Mouse (Mus musculus) bone marrow macrophage, adult 2 months (primary cell): ENCODE measurements around the gene Vwa7. TPM values are rescaled to one million over a fixed set of nuclear protein-coding genes. Genes with fewer than 3 reads are reported as not detected.

Experiments used
- H3K27ac ChIP-seq: 2 replicates; pipeline ENCODE4 v1.5.1; 2012; ENCODE audit warnings: low read depth, low read length; ENCODE audit not compliant: insufficient read depth
- H3K4me1 ChIP-seq: 2 replicates; pipeline ENCODE4 v1.6.1; 2012; ENCODE audit warnings: low read length; ENCODE audit not compliant: control insufficient read depth, insufficient read depth
- H3K4me3 ChIP-seq: 2 replicates; pipeline ENCODE4 v1.5.1; 2012; ENCODE audit warnings: mild to moderate bottlenecking, low read length, moderate library complexity; ENCODE audit not compliant: insufficient read depth
- CTCF ChIP-seq: IDR thresholded peaks from 2 replicates; pipeline ENCODE4 v1.5.1; 2012; ENCODE audit warnings: low read depth, mild to moderate bottlenecking, low read length, moderate library complexity
- POLR2A ChIP-seq: IDR thresholded peaks from 2 replicates; pipeline ENCODE4 v1.6.1; 2012; ENCODE audit warnings: mild to moderate bottlenecking, low read depth, low read length, borderline replicate concordance
- polyA plus RNA-seq: library from polyadenylated mRNA; stranded (reverse); fragments of >200 nt; gene quantifications from 2 replicates; pipeline ENCODE4 v1.2.4, GENCODE M21; 2012; ENCODE audit not compliant: missing spikeins, insufficient read depth, insufficient read length

The Vwa7 gene
- polyA plus RNA-seq, 1 experiment: 0.34 TPM

DNA sequence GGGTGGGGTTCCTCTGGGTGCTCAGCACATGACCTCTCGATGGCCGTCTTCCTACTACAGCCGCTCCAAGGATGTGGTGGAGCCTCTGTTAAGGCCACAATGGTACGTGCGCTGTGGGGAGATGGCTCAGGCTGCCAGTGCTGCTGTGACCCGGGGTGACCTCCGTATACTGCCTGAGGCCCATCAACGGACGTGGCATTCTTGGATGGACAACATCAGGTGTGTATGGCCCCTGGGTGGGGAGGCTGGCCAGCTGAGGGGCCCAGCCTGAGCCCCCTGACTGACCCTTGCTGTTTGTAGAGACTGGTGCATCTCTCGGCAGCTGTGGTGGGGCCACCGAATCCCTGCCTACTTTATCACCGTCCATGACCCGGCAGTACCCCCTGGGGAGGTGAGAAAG is 3.9 kb upstream of the Vwa7 start:
- no peaks in the 10 kb centered on the region for H3K4me1 ChIP-seq
- no peak overlapping the region for H3K27ac ChIP-seq
- H3K4me3 ChIP-seq: no peak overlapping the region
- no peak for TF ChIP-seq POLR2A
- TF ChIP-seq CTCF: no peak

DNA sequence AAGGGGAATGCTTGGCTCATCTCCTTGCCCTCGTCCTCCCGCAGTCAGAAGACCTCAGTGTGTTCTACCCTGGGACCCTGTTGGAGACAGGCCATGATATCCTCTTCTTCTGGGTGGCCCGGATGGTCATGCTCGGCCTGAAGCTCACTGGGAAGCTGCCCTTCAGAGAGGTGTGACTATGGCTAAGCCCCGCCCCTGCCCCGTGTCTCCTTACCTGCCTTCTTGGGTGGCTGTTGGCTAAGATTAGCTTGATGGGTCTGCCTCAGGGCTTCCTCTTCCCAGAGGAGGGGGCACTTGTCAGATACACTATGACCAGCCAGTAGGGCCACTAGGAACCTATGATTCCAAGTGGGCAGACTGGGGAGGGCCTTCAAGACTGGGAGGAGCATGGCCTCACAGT is 3.2 kb upstream of the Vwa7 start:
- H3K27ac ChIP-seq: no peak overlapping the region
- no peak overlapping the region for H3K4me3 ChIP-seq
- TF ChIP-seq POLR2A: no peak
- TF ChIP-seq CTCF: no peak
- no peaks in the 10 kb centered on the region for H3K4me1 ChIP-seq

DNA sequence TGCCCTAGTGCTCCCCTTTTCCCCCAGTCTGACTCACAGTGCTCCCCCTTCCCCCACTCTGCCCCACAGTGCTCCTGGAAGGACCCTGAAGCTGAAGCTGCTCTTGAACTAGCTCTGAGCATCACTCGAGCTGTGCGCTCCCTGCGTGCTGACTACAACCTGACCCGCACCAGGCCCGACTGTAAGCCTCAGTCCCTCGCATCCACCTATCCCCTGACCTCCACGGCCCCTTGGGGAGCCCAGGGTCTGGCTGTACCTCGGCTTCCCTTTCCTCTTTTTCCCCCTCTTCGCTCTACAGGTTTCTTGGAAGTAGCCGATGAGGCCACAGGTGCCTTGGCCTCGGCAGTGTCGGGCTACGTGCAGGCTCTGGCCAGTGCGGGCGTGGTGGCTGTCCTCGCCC is 1.1 kb upstream of the Vwa7 start:
- Histone ChIP-seq H3K27ac (no peak overlapping the region), H3K4me1 (no peaks in the 10 kb centered on the region), H3K4me3 (no peak overlapping the region)
- TF ChIP-seq POLR2A (no peak), CTCF (no peak)

DNA sequence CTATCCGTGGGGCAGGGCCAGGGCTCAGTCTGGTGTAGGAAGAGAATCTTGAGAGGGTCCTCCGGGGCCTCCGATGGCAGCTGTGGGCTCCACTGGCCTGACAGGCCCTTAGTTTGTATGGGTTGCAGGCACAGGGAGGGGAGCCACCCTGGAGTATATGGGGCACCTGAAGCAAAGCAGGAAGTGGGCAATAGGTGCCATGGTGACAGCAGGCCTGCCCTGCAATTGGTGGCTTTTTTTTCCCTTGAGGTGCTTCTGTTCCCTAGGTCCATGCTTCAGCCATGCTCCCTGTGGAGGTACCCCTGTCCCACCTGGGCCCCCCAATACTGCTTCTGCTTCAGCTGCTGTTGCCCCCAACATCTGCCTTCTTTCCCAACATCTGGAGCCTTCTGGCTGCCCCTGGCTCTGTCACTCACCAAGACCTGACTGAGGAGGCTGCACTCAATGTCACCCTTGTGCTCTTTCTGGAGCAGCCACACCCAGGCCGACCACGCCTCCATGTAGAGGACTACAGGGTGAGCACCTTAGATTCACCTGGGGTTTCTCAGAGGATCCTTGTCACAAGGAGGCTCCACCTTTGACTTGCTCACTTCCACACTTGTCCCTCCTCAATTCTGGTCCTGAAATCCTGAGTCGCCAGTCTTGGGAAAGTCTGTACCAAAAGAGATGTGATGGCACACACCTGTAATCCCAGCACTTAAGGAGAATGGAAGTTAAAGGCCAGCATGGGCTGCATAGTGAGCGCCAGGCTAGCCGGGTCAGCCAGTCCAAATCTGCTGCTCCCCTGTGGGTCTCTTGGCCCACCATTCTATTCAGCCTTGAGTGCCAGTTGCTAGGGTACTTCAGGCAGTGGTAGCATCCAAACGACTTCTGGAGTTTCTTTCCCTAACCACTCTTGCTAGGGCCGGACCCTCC is 669 bp downstream of the Vwa7 start:
- H3K4me3 ChIP-seq: no peak overlapping the region
- no peak overlapping the region for H3K27ac ChIP-seq
- peaks cover 6% of the 10 kb centered on the region for H3K4me1 ChIP-seq
- TF ChIP-seq CTCF (no peak), POLR2A (no peak)

DNA sequence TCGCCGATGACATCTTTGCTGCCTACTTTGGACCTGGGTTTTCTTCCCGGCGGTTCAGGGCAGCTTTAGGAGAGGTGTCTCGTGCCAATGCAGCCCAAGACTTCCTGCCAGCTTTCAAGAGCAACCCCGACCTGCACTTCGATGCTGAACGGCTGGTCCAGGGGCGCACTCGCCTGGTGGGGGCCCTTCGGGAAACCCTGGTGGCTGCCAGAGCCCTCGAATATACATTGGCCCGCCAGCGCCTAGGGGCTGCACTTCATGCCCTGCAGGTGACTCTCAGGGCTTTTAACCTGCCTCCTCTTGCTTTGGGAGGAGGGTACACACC is 1.3 kb downstream of the Vwa7 start:
- peaks cover 6% of the 10 kb centered on the region for H3K4me1 ChIP-seq
- H3K27ac ChIP-seq: no peak overlapping the region
- TF ChIP-seq POLR2A (no peak), CTCF (no peak)
- H3K4me3 ChIP-seq: no peak overlapping the region

DNA sequence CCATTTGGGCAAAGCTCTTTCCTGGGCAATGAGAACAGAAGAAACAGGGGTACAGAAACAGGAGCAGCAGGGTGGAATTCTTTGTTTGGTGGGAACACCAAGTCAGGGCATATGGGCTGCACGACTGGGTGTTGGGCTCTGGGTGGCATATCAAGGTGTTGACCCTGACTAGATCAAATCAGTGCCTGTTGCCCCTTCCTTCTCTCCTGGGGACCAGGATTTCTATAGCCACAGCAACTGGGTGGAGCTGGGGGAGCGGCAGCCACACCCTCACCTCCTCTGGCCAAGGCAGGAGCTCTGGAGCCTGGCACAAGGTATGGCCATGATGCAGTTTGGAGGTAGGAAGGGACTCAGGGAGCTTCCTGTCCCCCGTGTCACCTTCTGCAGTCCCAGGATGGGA is 1.8 kb downstream of the Vwa7 start:
- no peak overlapping the region for H3K27ac ChIP-seq
- H3K4me1 ChIP-seq: peaks cover 7% of the 10 kb centered on the region
- no peak overlapping the region for H3K4me3 ChIP-seq
- no peak for TF ChIP-seq CTCF
- no peak for TF ChIP-seq POLR2A

DNA sequence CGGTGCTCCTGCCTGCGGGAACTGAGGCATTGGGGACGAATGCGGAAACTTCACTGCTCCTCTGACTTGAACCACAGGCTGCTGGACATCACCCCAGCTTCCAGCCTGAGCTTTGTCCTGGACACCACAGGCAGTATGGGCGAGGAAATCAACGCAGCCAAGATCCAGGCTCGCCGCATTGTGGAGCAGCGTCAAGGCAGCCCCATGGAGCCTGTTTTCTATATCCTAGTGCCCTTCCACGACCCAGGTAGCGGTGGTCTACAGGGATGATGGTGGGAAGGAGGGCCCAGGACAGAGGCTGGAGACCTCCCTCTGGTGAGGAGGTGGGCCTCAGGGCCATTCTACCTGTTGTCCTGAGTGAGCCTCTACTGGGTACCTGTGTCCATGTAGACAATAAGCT is 3.5 kb downstream of the Vwa7 start:
- H3K4me1 ChIP-seq: peaks cover 23% of the 10 kb centered on the region
- no peak overlapping the region for H3K4me3 ChIP-seq
- H3K27ac ChIP-seq: no peak overlapping the region
- no peak for TF ChIP-seq CTCF
- no peak for TF ChIP-seq POLR2A

DNA sequence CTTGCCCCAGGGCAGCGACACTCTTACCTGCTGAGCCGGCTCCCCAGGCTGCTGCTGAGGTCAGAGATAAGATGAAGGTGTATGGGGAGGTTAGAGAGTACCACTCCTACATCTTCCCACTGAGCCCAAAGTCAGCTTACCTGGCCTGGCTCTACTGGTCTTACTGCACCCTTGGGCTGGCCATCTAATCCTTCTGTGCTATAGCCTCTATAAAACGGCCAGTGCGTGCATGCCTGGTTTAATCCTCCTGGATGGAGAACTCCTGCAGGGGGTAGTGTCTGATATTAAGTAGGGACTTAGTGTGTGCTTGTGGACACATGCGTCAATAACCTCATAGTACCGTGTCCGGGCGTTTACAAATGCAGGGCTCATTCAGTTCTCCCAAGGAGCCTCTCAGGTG is 4.2 kb downstream of the Vwa7 start:
- H3K27ac ChIP-seq: no peak overlapping the region
- H3K4me3 ChIP-seq: no peak overlapping the region
- TF ChIP-seq POLR2A: no peak
- no peak for TF ChIP-seq CTCF
- peaks cover 26% of the 10 kb centered on the region for H3K4me1 ChIP-seq

DNA sequence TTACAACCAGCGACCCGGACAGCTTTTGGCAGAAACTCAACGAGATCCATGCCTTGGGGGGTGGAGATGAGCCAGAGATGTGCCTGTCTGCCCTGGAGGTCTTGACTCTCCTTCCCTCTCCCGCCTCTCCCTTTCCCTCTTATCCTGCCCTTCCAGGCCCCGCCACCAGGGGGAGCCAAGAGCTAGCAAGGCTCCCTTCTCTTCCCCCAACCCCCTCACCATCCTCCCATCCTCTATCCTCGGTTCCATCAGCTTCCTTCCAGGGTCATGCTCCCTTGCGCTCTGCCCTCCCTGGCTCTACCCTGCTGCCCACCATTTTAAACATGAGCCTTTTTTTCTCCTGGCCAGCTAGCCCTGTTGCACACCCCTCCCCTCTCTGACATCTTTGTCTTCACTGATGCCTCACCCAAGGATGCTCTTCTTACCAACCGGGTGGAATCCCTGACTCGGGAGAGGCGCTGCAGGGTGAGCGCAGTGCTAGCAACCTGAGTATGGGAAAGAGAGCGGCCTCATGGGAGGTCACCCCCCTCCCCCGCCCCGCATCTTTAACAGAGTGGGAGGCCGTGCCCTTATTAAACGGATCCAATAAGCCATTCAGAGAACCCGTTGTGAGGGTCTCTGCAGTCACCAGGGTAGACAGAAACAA is 4.9 kb downstream of the Vwa7 start:
- H3K4me3 ChIP-seq: no peak overlapping the region
- no peak overlapping the region for H3K27ac ChIP-seq
- TF ChIP-seq POLR2A (no peak), CTCF (peak; percentile 92)
- H3K4me1 ChIP-seq: peaks cover 26% of the 10 kb centered on the region

DNA sequence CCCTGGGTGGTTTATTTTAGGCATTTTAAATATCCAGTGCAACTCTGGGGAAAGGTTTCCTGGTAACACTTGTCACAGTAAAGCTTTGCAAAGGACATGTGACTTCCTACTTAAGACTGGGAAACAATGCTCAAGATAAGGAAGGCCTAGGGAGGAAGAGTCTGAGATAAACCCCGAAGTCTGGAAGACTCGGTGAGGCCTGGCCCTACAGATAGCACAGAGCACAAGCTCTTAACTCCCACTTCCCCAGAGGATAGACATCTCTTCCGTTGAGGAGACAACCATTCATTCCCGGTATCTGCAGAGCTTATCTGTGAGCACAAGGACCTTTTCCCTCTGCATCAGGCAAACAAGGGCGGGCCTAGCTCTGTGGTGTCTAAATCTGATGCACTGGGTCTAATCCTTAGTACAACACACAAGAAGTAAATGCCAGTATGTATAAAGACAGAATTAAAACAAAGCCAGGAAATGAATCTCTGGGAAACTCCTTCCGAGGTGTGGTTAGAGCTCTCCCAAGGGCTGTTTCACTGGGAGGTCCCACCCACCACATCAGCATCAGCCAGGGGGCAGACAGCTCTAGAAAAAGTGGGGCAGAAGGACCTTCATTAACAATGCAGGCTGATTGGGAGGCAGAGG is 5.6 kb downstream of the Vwa7 start:
- Histone ChIP-seq H3K27ac (no peak overlapping the region), H3K4me1 (peaks cover 26% of the 10 kb centered on the region), H3K4me3 (no peak overlapping the region)
- TF ChIP-seq POLR2A (no peak), CTCF (no peak)
